Mouse (Mus musculus) R1 (cell line): ENCODE measurements at regions not wholly inside any gene's neighbourhood (a gene's known extent, or its start where the extent isn't known, plus 50 kb on each side); places are given as distances from the start of the nearest gene placed in this dataset.

Source experiments
- DNase-seq: peaks from one replicate; pipeline ENCODE4 v3.0.0-alpha.2; 2018; ENCODE audit warnings: low read depth, low spot score

DNA sequence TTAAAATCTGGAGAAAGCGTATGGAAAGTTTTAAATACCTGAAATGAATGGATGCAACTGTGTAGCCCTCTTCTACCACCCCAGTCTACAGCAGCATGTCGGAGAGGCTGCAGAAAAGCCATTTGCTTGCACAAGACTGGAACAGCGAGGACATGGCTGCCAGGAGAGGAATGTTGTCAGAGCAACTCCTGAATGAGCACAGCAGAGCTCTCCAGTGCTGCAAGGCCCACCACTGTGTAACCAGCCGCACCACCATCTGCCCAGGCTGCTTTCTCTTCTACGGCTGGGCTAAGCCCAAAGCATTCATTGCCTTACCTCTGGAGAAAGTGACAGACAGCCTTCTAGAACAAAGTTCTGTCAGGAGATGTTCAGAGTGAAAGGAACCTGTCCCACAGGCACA lies 65.3 kb upstream of the Gm11238 start:
- no peak for DNase-seq

- DNase-seq, result peak; percentile 52
Measured at GRCm38 (mm10) chr4:73531604-73532003, 76.1 kb upstream of the Gm11238 start.

- DNase-seq, result no peak
Measured at GRCm38 (mm10) chr4:73524579-73525208, 83.0 kb upstream of the Gm11238 start.

- DNase-seq, result peak; percentile 5
Measured at GRCm38 (mm10) chr4:73518742-73519384, 88.8 kb upstream of the Gm11238 start.

GRCm38 (mm10) chr4:73517559-73517958 lies 90.1 kb upstream of the Gm11238 start:
- DNase-seq, result peak; percentile 82

GRCm38 (mm10) chr4:73516717-73517116 lies 91.0 kb upstream of the Gm11238 start:
- DNase-seq, result no peak

GRCm38 (mm10) chr4:73506860-73507259 lies 100.8 kb upstream of the Gm11238 start:
- no peak for DNase-seq

- no peak for DNase-seq
Measured at GRCm38 (mm10) chr4:73489199-73489598, 84.3 kb upstream of the Gm11487 start.

DNA sequence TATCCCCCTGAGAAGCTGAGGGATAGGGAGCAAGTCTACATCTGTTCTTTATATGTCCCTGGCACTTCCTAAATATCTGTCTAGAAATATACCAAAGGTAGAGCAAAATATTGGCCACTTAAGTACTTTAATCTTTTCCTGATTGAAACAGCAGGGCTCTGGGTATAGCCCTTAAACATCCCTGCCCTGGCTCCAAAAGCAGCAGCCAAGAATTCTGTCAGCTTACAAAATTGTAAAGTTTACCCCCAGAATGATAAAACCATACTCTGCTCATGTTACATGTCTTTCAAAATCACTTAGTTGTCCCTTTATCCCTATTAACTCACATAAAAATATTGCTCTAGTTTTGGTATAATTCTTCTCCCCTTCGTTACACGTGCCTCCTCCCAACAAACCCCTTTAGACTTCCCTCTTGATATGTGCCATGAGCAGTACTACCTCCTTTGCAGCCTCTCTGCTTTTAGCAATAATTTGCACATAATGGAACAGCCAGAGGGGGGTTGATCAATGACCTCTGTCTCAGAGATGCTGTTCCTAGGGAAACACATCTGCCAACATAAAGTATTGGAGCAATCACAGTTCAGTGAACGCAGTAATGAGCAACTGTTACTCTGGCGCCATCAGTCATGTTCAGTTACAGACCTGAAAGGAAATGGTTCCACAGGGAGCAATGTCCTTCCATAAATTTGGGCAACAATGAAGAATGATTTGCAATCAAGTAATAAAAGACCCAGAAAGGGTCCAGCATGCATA lies 83.6 kb upstream of the Gm11487 start:
- DNase-seq, result no peak

GRCm38 (mm10) chr4:73467982-73468565 lies 63.2 kb upstream of the Gm11487 start:
- DNase-seq, result peak; percentile 35
